Mouse (Mus musculus) liver, embryonic 14 days (tissue): Measurements from ENCODE around the gene Pnrc1. TPM values are rescaled to one million over a fixed set of nuclear protein-coding genes. Genes with fewer than 3 reads are reported as not detected.

ENCODE experiments used
- polyA plus RNA-seq: library from polyadenylated mRNA; depleted of rRNA; stranded (reverse); fragments of >200 nt; gene quantifications from 2 replicates; pipeline ENCODE4 v1.2.3, GENCODE M21; 2012; rRNA removed

Gene Pnrc1
- 17.3 and 19.1 TPM in 2 replicates for polyA plus RNA-seq

DNA sequence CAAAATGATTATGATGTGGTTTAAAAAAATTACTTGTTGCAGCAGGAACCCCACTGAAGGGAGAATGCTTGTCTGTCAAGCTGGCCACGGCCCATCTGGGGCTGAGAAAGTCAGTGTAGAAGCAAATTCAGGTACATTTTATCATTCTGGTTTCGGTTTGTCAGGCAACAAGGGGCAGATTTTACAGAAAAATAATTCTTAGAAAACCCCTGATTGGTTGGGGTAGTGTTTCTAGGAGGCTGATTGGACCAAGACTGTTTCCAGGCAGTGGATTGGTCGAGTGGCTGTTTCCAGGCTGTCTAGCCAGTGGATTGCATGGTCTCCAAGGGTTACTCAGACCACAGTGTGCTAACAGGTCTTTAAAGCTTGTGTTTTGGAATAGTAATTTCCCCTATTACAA is at the start of gene Pnrc1:
Pnrc1 (minus strand) TSS at position 162 of the 400 bp plus-strand sequence.

DNA sequence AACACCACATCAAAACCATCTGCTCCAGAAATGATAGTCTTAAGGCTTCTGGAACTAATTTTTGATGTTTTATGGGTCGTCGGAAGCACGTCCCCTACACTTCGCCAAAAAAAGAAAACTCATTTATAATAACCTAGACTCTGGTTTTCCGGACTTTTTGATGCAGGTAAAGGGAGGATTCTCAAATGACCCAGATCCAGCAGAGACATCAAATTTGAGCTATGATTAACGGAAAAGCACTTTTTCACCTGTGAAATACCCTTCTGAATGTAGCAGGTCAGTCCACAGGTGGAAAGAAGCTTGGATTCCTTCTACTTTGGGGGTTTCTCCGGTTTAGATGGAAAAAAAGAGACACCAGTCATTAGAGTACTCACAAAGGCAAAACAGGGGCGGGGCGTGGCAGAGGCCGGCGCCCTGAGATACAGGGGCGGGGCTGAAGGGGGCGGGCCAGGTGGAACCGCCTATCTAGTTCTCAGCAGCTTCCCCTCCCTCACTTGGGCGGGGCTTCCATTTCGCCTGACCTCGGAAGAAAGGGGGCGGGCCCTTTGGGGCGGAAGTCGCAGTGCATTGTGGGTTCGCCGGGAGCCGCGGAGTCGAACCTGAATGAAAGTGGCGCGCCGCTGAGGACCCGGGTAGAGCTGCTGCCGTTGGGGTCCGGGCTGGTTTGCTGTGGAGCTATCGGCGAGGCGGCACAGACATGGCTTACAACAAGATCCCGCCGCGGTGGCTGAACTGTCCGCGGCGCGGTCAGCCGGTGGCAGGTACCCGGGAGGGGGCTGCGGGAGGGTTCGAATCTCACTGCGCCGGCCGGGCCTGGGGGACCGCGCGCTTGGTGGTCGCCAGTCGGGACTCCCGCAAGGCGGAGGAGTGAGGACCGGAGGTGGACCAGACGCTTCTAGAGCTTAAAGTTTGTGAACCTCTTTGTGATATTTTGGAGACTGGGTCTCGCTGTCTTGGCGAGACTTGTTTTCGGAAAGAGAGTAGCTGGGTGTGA is 20.1 kb upstream of the Pnrc1 start, which contains the start of gene Rngtt:
Rngtt (plus strand) TSS at position 548 of the 994 bp plus-strand sequence.

DNA sequence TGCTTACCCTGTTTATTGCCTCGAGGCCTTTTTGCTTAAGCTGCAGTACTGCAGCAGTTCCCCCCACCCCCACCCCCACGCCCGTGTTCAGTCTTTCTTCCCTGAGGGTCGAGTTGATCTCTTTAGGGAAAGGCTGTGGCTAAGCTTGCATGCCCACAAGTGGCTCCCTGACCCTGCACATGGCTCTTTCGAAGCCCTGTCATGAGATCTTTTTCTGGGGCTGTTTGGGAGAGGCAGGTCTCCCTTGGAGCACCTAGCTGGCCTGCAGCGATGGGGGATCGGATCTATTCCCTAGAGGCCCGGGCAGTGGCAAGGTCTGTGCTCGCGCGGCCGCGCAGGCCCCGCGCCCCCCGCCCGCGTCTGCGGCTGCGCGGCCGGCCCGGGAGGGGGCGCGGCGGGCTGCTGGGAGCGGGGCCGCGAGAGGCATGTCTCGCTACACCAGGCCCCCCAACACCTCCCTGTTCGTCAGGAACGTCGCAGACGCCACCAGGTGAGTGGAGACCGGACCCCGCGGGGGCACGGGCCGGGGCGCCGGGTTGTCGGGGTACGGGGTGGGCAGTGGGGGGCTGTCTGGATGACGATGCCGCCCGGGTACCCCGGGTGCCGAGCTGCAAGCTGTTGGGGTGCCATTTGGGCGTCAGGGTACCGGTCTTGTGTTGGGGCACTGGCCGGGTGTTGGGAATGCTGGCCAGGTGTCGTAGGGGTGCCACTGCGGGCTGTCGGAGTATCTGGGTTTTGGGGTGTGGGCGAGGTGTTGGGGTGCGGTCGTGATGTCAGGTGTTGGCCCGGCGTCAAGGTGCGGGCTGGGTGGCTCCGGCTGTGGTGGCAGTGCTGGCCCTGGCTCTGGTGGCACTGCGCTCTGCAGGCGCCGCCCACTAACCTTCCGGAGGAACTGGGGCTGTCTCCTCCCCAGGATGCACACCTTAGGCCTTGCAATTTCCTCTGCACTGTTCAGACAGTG is 80.8 kb downstream of the Pnrc1 start, which contains the start of gene Srsf12:
Srsf12 (plus strand) TSS at position 111 of the 961 bp plus-strand sequence.

Other genes starting within 250 kb of the Pnrc1 start
- gene Gabrr2, start 227.2 kb downstream of the Pnrc1 start, polyA plus RNA-seq: 0.01 and 0.03 TPM in 2 replicates
- gene Gabrr1, start 157.6 kb downstream of the Pnrc1 start, polyA plus RNA-seq: not detected in 2 replicates
- gene Pm20d2, start 100.4 kb downstream of the Pnrc1 start, polyA plus RNA-seq: 0.10 and 0.17 TPM in 2 replicates
- gene Srsf12, start 81.2 kb downstream of the Pnrc1 start, polyA plus RNA-seq: 0.09 and 0.14 TPM in 2 replicates
- 4.1 and 5.2 TPM in 2 replicates for gene Rngtt, start 20.1 kb upstream of the Pnrc1 start, polyA plus RNA-seq